Mouse (Mus musculus) spleen, postnatal 4 days (tissue): Measurements from ENCODE around the gene Ccp110.
A peak's percentile ranks its signal among the peaks of the same experiment; 100 is the strongest.

Experiments
- DNase-seq, 2 experiments: peaks; one replicate each; pipeline ENCODE4 v3.0.0; 2022; ENCODE audit warnings: low spot score in 2 of 2

Gene Ccp110

DNA sequence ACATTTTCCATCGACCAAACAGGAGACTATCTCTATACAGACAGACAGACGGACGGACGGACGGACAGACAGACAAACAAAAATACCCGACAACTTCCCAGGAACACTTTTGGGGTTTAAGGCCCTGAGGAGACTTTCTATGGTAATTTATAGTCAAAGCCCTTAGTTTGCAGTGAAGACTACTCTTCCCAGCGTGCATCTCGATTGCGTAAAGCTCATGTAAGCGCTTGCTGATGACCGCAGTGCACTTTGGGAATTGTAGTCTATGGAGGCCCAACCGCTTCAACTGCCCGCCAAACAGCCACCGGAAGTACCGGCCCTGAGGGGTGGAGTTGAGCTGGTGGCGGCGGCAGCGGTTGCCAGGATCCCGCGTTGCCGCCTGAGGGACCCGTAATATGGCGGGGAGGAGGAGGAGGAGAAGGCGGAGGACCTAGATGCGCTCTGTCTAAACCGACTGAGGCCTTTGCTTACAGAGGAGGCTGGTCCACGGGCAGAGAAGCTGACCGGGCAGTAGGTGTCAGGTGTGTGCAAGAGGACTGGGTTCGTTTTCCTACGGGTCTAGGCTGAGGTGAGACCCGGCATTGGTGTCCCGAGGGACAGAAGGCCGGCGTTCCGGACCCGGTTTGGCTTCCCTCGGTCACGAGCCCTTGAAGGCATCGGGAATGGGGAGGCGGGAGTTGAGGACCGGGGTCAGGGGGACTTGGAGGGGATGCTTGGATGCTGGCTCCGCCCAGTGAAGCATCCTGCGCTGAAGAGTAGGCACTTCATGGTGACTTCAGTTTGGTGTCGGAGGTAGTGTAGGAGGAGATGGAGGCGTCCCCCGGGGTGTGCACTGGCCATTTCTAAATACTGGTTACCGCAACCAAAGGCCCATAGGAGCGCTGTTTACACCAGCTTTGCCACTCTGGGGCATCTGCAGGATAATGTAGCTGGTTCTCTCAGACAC lies at the start of gene Ccp110:
TSS of gene Ccp110 (plus strand) at position 325 of the 946 bp plus-strand sequence.
- peak; percentile 91 to 93 for DNase-seq

DNA sequence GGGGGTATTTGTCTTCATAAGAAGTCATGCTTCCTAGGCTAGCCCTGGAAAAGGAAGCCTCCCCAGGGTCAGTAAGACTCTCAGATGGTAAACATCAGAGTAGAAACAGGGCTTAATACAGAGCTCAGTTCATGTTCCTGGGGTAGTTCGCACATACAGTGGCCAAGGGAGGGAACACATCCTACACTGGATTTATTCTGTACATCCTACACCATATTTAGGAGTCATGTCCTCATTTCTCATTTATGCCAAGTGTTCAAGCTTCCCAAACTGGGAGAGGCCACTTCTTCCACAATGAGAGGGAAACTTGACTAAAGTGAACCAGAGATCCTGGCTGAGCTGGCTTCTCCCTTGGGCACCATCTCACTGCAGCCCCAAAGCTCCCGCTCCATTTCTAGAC lies 44.6 kb upstream of the Ccp110 start:
- DNase-seq = no peak

DNA sequence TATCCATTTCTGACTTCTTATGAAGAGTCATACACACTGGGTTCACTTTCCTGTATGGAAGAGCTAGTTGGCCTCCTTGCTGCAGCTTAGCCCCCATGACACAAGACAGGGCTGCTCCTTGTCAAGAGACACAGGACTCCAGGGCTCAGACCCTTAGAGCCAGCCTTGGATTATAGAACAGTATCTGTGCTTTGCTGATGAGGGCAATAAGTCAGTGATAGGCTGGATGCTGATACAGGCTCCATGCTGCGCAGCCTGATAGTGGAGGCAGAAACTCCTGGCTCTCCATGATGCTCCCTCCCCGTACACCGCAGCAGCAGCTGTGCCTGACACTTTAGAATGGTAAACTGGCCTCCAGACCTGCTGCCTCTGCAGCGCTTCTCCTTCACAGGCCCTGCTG lies 42.2 kb upstream of the Ccp110 start:
- no peak for DNase-seq

DNA sequence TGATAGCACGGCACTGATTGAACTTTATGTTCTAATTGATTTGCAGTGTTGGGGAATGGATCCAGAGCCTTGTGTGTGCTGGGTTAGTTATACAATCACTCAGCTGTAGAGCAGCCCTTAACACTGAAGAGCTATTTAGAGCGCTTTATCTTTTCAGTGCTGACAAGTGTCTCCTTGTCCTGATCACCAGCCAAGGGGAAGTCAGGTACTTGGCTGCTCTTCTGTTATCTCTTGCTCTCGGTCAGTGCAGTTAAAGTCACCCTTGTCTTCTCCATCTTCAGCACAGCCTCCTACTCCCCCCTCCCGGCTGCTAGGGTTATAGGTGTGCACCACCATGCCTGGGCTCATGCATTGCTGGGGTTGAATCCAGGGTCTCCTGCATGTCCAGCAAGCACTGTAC lies 35.5 kb upstream of the Ccp110 start:
- no peak for DNase-seq

DNA sequence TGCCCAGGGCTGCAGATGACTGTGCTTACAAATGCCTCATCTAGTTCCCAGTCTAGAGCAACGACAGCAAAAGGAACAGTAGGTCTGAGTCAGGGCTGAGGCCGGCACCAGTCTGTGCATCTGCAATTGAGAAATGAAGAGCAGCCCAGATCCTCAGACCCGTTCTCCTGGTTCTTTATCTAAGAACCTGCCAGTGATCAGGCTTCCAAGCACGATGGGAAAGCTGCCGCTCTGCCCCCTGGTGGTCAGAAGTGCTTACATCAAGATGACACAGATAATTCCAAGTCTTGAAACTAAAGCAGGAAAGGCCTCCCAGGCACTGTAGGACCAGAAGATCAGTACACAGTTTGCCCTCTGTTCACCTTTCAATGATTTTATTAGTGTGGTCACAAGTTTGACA lies 24.2 kb upstream of the Ccp110 start:
- DNase-seq = peak; percentile 56 to 84

DNA sequence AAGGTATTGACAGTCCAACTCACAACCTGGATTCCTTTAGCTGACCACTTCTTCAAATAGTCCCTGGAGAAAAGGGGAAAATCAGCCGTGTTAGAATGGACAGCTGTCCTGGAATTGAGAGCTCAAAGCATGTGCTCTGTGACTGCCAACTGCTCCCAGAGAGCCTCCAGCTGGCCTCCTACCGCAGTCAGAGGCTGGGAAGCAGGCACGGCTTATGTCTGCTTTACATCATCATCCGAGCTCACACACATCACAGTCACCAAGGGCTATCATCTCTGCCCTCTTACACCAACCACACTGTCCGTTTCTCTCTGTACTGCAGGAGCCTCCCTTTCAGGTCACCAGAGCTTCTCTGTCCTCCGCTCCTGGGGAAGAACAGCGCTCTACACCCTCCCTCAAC lies 23.3 kb upstream of the Ccp110 start:
- no peak for DNase-seq

DNA sequence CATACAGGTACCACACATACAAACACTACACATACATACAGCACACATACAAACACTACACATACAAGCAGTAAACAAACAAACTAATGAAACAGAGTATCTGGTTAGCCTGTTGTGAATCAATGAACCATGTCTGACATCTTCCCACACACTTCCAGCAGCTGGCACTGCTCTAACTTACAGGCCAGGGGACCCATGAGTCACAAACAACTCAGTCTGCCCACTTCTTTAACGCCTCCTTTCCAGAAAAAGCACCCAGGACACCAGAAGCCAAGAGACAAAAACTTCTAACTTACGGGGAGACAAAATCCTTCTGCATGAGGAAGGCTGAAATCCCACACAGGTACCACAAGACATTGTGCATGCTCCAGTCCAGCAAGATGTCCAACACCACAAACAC lies 21.1 kb upstream of the Ccp110 start:
- no peak for DNase-seq

DNA sequence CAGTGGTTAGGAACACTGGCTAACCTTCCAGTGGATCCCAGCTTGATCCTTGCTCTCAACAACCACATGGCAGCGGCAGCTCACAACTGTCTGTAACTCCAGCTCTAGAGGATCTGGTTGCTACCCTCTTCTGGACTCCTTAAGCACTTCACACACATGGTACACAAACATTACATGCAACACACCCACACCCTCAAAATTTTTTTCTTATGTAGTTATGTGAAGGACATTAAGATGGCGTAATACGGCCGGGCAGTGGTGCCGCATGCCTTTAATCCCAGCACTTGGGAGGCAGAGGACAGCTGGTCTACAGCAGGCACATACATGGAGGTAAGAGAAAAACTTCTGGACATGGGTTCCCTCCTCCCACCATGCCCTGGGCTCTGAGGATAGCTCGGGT lies 16.2 kb upstream of the Ccp110 start:
- no peak for DNase-seq

DNA sequence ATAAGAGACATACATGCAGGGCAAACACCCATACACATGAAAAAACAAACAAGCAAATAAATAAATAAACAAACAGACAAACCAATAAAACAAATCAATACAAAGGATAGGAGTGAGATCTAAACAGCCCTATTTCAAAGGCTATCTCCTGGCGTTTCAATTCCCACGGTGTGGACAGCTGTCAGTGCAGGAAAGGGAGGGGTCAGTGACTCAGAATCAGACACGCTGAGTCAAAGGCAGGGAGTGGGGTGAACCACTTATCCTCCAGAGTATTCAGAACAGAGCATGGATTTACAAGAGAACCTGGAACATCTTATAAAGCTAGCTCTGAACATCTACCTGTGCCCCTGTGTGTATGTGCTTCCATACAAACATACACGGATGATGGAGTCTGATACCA lies 15.2 kb upstream of the Ccp110 start:
- no peak for DNase-seq

DNA sequence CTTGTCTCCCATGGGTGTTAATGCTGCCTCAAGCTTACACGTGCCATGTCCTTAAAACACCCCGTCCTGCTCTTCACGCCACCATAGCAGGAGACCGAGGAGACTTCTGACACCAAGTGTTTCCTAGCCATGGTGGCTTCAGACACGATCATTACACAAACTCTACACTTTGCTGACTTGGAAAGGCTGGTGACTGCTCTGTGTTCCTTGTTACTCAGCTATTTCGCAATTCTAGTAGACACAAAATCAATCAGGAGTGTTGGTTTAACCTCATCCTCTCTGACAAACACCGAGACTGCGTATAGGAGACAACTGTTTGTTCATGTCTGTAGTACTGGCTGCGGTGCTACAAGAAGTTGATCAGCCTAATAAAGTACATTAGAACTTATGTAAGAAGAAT lies 13.5 kb upstream of the Ccp110 start:
- DNase-seq = no peak

DNA sequence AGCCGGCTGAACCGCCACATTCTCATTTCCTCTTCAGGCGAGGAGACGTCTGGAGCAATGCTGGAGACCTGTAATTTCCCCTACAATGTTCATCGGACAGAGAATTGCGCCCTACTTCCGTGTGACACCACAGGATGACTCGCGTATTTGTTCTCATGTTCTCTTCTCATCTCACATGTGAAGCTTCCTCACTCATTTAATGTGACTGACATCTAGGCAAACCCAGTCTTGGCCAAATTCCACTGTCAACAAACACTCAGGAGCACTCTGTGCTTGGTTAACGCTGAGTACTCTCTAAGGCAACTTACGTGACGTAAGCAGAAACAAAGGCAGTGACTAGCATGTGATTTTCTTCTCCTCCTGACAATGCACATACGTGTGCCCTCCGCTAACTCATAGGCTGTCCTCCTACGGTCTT lies 9.2 kb upstream of the Ccp110 start:
- no peak for DNase-seq

DNA sequence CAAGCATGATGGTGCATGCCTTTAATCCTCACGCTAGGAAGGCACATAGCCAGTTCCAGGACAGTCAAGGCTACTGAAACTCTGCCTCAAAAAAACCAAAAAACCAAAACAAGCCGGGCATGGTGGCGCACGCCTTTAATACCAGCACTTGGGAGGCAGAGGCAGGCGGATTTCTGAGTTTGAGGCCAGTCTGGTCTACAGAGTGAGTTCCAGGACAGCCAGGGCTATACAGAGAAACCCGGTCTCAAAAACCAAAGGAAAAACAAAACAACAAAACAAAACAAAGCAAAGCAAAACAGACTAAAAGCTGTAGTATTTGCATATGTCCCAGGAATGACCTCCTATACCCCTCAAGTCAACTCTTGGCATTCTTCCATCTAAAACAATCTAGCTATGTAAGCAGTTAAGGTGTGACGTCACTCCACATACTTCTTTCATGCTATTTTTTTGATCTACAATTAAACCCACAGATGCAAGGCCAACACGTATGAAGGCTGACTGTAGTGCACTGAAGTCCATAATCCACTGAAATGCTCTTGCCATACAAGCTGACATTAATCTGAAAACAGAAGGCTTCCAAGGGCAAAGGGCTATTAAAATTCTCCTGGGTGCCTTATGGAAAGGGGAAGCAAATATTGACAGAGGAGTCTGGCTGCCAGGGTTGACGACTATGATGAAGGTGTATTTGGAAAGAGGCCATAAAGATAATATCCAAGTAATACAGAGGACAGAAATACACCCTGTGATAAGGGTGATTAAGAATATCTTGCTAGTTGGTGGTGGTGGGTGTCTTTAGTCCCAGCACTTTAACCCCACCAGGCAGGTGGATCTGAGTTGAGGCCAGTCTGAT lies 8.1 kb upstream of the Ccp110 start:
- DNase-seq = no peak

DNA sequence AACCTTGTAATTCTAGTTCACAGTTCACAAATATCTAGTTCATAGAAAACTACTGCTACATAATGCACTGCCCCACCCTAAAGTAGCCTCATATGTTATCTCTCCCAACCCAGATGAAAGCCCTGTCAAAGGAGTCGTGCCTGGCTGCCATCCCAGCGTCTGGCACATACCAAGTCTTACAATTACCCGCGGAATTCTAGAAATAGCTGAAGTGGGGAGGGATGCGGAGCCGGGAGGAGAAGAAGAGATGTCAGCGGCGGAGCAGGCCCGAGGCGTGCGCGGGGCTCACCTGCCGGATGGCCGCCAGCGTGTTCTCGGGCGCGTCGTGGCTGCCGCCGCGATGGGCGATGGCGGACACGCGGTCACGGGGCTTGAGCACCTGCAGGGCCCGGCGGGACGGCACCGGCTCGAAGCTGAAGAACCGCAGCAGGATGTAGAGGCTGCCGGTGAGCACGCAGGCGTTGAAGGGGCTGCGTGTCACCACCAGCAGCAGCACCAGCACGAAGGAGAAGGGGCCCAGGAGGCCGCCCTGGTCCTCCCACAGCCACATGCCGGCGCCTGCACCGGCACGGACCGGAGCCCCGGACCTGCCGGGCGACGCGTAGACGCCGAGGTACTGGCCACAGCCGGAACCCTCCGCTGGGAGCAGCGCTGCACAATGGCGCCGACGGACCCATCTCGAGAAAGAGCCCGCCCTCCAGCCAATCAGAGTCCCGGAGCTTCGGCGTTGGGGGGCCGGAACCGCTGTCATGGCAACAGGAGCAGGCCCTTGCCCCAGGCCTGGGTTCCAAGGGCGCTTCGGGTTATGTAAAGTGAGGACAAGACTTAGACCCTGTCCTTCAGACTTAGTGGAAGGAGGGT lies 7.0 kb upstream of the Ccp110 start, which contains the start of gene Gde1:
TSS of gene Gde1 (minus strand) at position 678 of the 861 bp plus-strand sequence.
- peak; percentile 89 to 94 for DNase-seq

DNA sequence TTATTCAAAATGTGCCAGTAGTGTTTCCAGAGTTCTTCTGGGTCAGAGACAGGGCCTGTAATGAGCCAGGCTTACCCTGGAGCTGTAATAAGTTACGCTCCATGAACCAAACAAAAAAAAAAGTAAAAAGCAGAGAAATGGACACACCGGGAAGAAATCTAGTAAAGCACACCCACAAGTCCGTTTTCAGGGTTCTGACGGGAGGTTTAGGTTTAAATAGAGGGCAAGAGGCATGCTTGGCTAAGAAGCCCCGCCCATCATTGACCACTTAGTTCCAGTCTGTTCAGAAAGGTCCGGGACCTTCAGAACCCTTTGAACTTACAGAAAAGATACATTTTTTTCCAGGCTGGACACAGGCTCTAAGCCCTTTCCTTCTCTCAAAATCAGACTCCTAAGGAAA lies 6.3 kb upstream of the Ccp110 start:
- DNase-seq = no peak

DNA sequence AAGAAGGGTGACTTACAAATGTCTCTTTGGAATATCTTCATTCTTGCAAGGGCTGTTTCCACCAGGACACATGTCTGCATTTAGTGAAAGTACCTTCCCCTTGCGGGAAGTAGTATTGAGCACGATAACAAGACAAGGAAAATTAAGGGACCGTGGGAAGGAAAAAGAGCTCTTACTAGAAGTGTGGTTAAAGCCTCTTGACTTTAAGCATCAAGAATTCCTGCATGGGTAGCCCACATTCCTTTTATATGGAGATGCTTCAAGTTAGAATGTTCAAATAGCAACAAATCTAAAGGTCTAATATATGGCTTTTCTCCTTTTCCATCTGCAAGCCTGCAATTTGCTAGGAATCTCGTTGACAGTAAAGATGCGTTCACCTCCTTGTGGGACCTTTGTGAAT lies 5.9 kb upstream of the Ccp110 start:
- no peak for DNase-seq

DNA sequence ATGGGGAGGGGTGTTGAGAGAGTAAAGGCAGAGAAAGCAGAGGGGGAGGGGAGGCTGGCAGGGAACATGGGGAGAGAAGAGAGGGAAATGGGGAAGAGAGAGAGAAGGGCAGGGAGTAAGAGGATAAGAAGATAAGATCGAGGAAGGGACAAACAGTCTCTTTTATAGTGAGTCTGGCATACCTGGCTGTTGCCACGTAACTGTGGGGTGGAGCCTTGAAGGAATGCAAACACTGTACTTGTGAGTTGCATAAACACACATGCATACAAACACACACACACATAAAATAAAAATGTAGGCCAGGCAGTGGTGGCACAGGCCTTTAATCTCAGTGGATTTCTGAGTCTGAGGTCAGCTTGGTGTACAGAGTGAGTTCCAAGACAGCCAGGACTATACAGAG lies 5.1 kb upstream of the Ccp110 start:
- DNase-seq = no peak

DNA sequence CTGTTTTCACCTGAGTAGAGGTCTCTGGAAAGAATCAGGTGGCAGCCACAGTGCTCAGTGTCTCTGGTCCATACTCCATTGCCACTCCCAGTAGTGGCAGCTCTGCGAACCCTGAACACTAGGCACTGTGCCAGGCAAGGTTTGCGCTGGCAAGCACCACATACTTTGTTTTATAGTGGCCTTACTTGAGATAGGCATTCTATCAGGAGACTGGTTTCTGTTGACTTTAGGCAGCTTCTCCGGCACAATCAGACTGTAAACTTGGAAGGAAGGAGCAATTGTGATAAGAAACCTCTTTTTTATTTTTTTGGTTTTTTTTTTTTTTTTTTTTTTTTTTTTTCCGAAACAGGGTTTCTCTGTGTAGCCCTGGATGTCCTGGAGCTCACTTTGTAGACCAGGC lies 4.3 kb upstream of the Ccp110 start:
- DNase-seq = no peak

DNA sequence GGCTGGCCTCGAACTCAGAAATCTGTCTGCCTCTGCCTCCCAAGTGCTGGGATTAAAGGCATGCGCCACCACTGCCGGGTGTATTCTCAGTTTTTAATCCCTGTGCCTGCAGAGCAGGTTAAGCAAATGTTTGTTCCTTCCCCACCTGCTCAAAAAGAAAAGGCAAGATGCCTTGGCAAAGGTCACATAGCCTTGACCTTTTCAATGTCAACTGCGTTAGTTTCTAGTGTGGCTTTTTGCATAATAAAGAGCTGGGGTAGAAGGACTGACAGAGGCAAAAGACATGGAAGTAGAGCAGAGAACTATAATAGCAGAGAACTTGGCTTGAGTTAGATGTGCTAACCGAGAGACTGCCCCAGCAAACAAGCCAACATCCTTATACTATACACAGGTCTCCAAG lies 1.6 kb upstream of the Ccp110 start:
- no peak for DNase-seq

DNA sequence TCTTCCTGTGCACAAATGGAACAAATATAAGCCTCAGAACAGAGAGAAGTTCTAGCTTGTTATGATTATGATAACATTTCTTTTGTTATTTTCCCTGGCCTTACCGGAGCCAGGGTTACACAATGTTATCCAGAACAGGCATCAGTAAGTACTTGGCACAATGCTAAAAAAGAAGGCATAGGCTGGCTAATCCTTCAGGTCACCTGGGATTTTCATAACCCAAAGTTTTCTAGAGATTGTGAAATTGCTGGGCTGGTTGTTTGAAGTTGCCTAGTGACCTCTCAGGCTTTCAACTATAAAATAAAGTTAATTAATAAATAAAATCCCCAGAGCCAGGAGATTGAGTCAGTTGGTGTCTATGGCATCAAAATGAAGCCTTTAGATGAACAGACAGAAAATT lies 2.5 kb downstream of the Ccp110 start:
- no peak for DNase-seq

DNA sequence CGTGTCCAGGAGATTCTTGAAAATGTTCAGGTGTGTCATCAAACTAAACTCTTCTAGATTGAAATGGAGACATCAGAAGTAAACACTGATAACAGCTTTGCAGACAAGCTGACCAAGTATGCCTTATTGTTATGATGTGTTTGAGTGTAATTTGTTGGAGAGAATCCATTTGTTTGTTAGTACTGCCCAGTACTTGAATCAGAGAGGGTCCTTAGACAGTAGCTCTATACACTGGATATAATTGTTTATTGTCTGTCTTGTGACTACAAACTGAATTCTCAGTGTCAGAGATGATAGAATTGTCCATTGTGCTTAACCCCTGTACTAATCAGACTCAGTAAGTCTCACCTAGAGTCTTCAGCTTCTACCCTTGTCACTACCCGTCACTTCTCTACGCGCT lies 5.7 kb downstream of the Ccp110 start:
- DNase-seq = no peak

DNA sequence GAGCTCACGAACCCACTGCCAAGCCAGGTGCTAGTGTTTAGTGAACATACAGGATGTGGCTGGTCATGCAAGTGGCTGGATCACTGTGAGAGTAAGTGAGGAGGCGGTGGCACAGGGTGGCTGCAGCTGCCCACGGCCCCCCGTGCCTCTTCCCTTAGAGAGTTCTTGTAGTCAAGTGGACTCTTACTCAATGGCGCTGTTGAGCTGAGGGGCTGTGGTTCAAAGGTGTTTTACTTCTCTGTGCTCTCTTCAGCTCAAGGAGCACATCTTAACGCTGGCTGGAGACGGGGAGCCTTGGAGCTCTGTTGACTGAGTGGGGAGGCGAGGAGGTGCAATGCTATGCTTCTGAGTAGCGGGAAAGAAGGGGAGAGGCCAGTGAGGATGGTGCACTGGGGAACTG lies 11.6 kb downstream of the Ccp110 start:
- no peak for DNase-seq

DNA sequence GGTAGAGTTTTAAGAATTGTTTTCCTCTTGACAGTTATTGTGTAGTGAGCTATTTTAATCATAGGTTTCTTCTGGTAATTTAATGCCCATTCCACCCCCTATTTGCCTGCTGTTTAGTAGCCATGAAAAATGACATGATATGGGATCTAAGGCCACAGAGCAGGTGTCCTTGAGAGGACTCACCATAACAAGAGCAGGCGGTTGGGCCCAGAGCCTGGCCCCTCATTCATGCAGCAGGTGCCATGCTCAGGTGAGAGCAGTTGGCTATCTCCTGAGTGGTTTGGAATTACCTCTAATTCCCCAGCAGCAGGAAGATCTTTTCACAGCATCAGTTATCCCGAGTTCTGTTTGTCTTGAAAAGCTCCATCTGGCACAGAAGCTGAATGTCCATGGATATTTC lies 13.1 kb downstream of the Ccp110 start:
- DNase-seq = no peak
